Mouse (Mus musculus) C2C12 (cell line): ENCODE data around the gene Mgll.

Experiments
- CEBPB ChIP-seq: IDR thresholded peaks from one replicate; pipeline ENCODE4 v1.6.1; 2011; ENCODE audit warnings: low read depth, mild to moderate bottlenecking, control low read depth, moderate library complexity
- CTCF ChIP-seq: IDR thresholded peaks from one replicate; pipeline ENCODE4 v1.5.1; 2011; ENCODE audit not compliant: control insufficient read depth, insufficient read depth, insufficient read length
- MAX ChIP-seq: IDR thresholded peaks from one replicate; pipeline ENCODE4 v1.6.1; 2011; ENCODE audit warnings: mild to moderate bottlenecking, control low read depth
- MYOD1 ChIP-seq: IDR thresholded peaks from one replicate; pipeline ENCODE4 v1.6.1; 2011; ENCODE audit warnings: low read depth; ENCODE audit not compliant: control insufficient read depth, insufficient read length
- MYOG ChIP-seq: IDR thresholded peaks from one replicate; pipeline ENCODE4 v1.6.1; 2011; ENCODE audit not compliant: control insufficient read depth, insufficient read length; ENCODE audit errors: extremely low read depth
- USF1 ChIP-seq: IDR thresholded peaks from one replicate; pipeline ENCODE4 v1.6.1; 2011; ENCODE audit warnings: low read depth, mild to moderate bottlenecking, control low read depth, moderate library complexity

DNA sequence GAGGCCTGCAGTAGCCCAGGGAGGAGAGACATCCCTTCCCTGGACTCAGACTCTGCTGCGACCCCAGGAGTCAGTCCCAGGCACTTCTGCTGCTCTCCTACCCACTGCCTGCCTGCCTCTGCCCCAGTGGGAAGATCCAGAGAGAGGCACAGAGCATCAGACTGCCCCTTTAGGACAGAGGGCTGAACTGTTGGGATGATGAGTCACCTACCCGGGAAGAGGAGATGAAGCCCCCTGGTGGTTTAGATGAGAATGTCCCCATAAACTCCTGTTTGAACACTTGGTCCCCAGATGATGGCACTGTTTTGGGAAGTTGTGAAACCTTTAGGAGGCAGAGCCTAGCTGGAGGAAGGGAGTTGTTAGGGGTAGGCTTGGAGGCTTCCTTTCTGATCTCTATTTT is 136.7 kb downstream of the Mgll start:
- peak; percentile 43 for TF ChIP-seq CTCF
- no peak for TF ChIP-seq MAX
- no peak for TF ChIP-seq MYOD1
- no peak for TF ChIP-seq MYOG
- TF ChIP-seq CEBPB = peak; percentile 42
- no peak for TF ChIP-seq USF1
